Mouse (Mus musculus): Measurements from ENCODE around the gene Ppl. TPM values are rescaled to one million over a fixed set of nuclear protein-coding genes. Genes with fewer than 3 reads are reported as not detected.

Gene Ppl
- total RNA-seq, 2 experiments from 2014 or later, result 2.5 to 3.7 TPM

- intact Hi-C loops (cut with DNase I), result no loop called here
- H3K27ac ChIP-seq, result no peak overlapping the region
- no peak overlapping the region for H3K4me3 ChIP-seq
- no peak for TF ChIP-seq CTCF (IDR thresholded peaks at IDR 0.05)
- DNase-seq, result no peak
Measured at GRCm38 (mm10) chr16:5113002-5113550, 19.1 kb downstream of the Ppl start.

- intact Hi-C loops (cut with DNase I), result no loop called here
- no peak overlapping the region for H3K4me3 ChIP-seq
- TF ChIP-seq CTCF (IDR thresholded peaks at IDR 0.05), result no peak
- H3K27ac ChIP-seq, result no peak overlapping the region
- DNase-seq, result no peak
Measured at GRCm38 (mm10) chr16:5111021-5111420, 21.2 kb downstream of the Ppl start.

- DNase-seq, result no peak
- no peak overlapping the region for H3K27ac ChIP-seq
- no peak overlapping the region for H3K4me3 ChIP-seq
- intact Hi-C loops (cut with DNase I), result loop anchor here (10.0 kb wide), 1 partner anchor 275 kb away; the partner anchor contains the start of gene 4930562C15Rik
- no peak for TF ChIP-seq CTCF (IDR thresholded peaks at IDR 0.05)
Measured at GRCm38 (mm10) chr16:5109877-5110276, 22.3 kb downstream of the Ppl start.

GRCm38 (mm10) chr16:5101000-5101399 lies 31.2 kb downstream of the Ppl start:
- intact Hi-C loops (cut with DNase I), result loop anchor here (10.0 kb wide), 1 partner anchor 266 kb away; the partner anchor contains the start of gene 4930562C15Rik
- Histone ChIP-seq H3K27ac (no peak overlapping the region), H3K4me3 (no peak overlapping the region)
- TF ChIP-seq CTCF (IDR thresholded peaks at IDR 0.05), result no peak
- DNase-seq, result no peak

GRCm38 (mm10) chr16:5096504-5096903 lies 35.7 kb downstream of the Ppl start:
- intact Hi-C loops (cut with DNase I), result no loop called here
- no peak overlapping the region for H3K27ac ChIP-seq
- TF ChIP-seq CTCF (IDR thresholded peaks at IDR 0.05), result no peak
- no peak for DNase-seq
- no peak overlapping the region for H3K4me3 ChIP-seq

- no peak for TF ChIP-seq CTCF (IDR thresholded peaks at IDR 0.05)
- H3K4me3 ChIP-seq, result no peak overlapping the region
- no peak overlapping the region for H3K27ac ChIP-seq
- no peak for DNase-seq
- intact Hi-C loops (cut with DNase I), result no loop called here
Measured at GRCm38 (mm10) chr16:5093285-5093684, 38.9 kb downstream of the Ppl start.

- no peak overlapping the region for H3K27ac ChIP-seq
- TF ChIP-seq CTCF (IDR thresholded peaks at IDR 0.05), result no peak
- intact Hi-C loops (cut with DNase I), result no loop called here
- H3K4me3 ChIP-seq, result no peak overlapping the region
- DNase-seq, result no peak
Measured at GRCm38 (mm10) chr16:5089021-5089420, 43.2 kb downstream of the Ppl start.

GRCm38 (mm10) chr16:5086179-5086578 lies 46.0 kb downstream of the Ppl start:
- intact Hi-C loops (cut with DNase I), result no loop called here

GRCm38 (mm10) chr16:5085196-5085595 lies 47.0 kb downstream of the Ppl start:
- intact Hi-C loops (cut with DNase I), result no loop called here
- no peak overlapping the region for H3K4me3 ChIP-seq
- no peak for DNase-seq
- TF ChIP-seq CTCF (IDR thresholded peaks at IDR 0.05), result no peak
- no peak overlapping the region for H3K27ac ChIP-seq

More at GRCm38 (mm10) chr16:5086179-5086578, 46.0 kb downstream of the Ppl start:
- TF ChIP-seq CTCF (IDR thresholded peaks at IDR 0.05), result no peak
- Histone ChIP-seq H3K27ac (no peak overlapping the region), H3K4me3 (no peak overlapping the region)
- DNase-seq, result no peak

GRCm38 (mm10) chr16:5074341-5074740 lies 57.9 kb downstream of the Ppl start:
- TF ChIP-seq CTCF (IDR thresholded peaks at IDR 0.05), result no peak
- Histone ChIP-seq H3K4me3 (no peak overlapping the region), H3K27ac (no peak overlapping the region)
- no peak for DNase-seq
- intact Hi-C loops (cut with DNase I), result no loop called here

- intact Hi-C loops (cut with DNase I), result no loop called here
- Histone ChIP-seq H3K4me3 (no peak overlapping the region), H3K27ac (no peak overlapping the region)
- no peak for DNase-seq
- TF ChIP-seq CTCF (IDR thresholded peaks at IDR 0.05), result no peak
Measured at GRCm38 (mm10) chr16:5071974-5072373, 60.2 kb downstream of the Ppl start.

- Histone ChIP-seq H3K27ac (peak overlapping the region; percentile 71), H3K4me3 (no peak overlapping the region)
- DNase-seq, result peak; percentile 54
- intact Hi-C loops (cut with DNase I), result no loop called here
- no peak for TF ChIP-seq CTCF (IDR thresholded peaks at IDR 0.05)
Measured at GRCm38 (mm10) chr16:5070321-5070720, 61.9 kb downstream of the Ppl start.

- no peak for TF ChIP-seq CTCF (IDR thresholded peaks at IDR 0.05)
- H3K4me3 ChIP-seq, result no peak overlapping the region
- DNase-seq, result no peak
- intact Hi-C loops (cut with DNase I), result no loop called here
- no peak overlapping the region for H3K27ac ChIP-seq
Measured at GRCm38 (mm10) chr16:5063472-5063871, 68.7 kb downstream of the Ppl start.

GRCm38 (mm10) chr16:5058114-5058513 lies 74.1 kb downstream of the Ppl start:
- intact Hi-C loops (cut with DNase I), result loop anchor here (5.0 kb wide), 2 partner anchors 89 to 134 kb away; partner anchors contain the start of gene Sec14l5
- no peak for DNase-seq
- H3K27ac ChIP-seq, result no peak overlapping the region
- no peak overlapping the region for H3K4me3 ChIP-seq
- peak; percentile 51 for TF ChIP-seq CTCF (IDR thresholded peaks at IDR 0.05)
